Mouse (Mus musculus) layer of hippocampus, adult 9-10 months (tissue): ENCODE measurements around the gene Ankrd28.

Experiments
- DNase-seq: peaks from one replicate; pipeline ENCODE4 v3.0.0; 2022; ENCODE audit warnings: low spot score

The Ankrd28 gene

GRCm38 (mm10) chr14:31715669-31716068, 114.8 kb downstream of the Ankrd28 start:
- no peak for DNase-seq

- no peak for DNase-seq
These were observed 121.1 kb downstream of the Ankrd28 start for GRCm38 (mm10) chr14:31709343-31709742.

GRCm38 (mm10) chr14:31700376-31700775, 130.1 kb downstream of the Ankrd28 start:
- DNase-seq, result no peak

GRCm38 (mm10) chr14:31697755-31698154, 132.7 kb downstream of the Ankrd28 start:
- DNase-seq, result no peak

- no peak for DNase-seq
These were observed 133.1 kb downstream of the Ankrd28 start for GRCm38 (mm10) chr14:31697346-31697745.

GRCm38 (mm10) chr14:31696985-31697303, 133.5 kb downstream of the Ankrd28 start:
- DNase-seq, result no peak

- DNase-seq, result no peak
These were observed 134.1 kb downstream of the Ankrd28 start for GRCm38 (mm10) chr14:31696206-31696984.

GRCm38 (mm10) chr14:31692536-31692935, 137.9 kb downstream of the Ankrd28 start:
- DNase-seq, result no peak

- DNase-seq, result no peak
These were observed 144.2 kb downstream of the Ankrd28 start for GRCm38 (mm10) chr14:31686231-31686630.

GRCm38 (mm10) chr14:31685680-31686079, 144.8 kb downstream of the Ankrd28 start:
- no peak for DNase-seq

- no peak for DNase-seq
These were observed 146.0 kb downstream of the Ankrd28 start for GRCm38 (mm10) chr14:31684343-31685040.

- no peak for DNase-seq
These were observed 146.8 kb downstream of the Ankrd28 start for GRCm38 (mm10) chr14:31683610-31684009.

- no peak for DNase-seq
These were observed 148.4 kb downstream of the Ankrd28 start for GRCm38 (mm10) chr14:31681931-31682555.

- DNase-seq, result no peak
These were observed 149.2 kb downstream of the Ankrd28 start for GRCm38 (mm10) chr14:31681291-31681690.

GRCm38 (mm10) chr14:31680656-31681055, 149.8 kb downstream of the Ankrd28 start:
- DNase-seq, result no peak

GRCm38 (mm10) chr14:31671635-31672320, 158.7 kb downstream of the Ankrd28 start:
- DNase-seq, result no peak

GRCm38 (mm10) chr14:31669642-31670490, 160.6 kb downstream of the Ankrd28 start:
- DNase-seq, result no peak

GRCm38 (mm10) chr14:31669161-31669611, 161.3 kb downstream of the Ankrd28 start:
- DNase-seq, result no peak

GRCm38 (mm10) chr14:31668326-31668725, 162.1 kb downstream of the Ankrd28 start:
- DNase-seq, result no peak

- no peak for DNase-seq
These were observed 162.7 kb downstream of the Ankrd28 start for GRCm38 (mm10) chr14:31667741-31668140.

- DNase-seq, result no peak
These were observed 163.3 kb downstream of the Ankrd28 start for GRCm38 (mm10) chr14:31666931-31667705.
